Mouse (Mus musculus) telencephalon, adult 2 months (tissue): Measurements from ENCODE around the gene Hspa4.
"Not testable (repeated sequence)": the region's sequence is repeated elsewhere in the genome, so short reads cannot be mapped to it uniquely, and the experiment has no call there.

Source experiments
- DNase-seq: peaks from one replicate; pipeline ENCODE4 v3.0.0-alpha.2; 2011; ENCODE audit warnings: low read depth, low spot score

Hspa4 gene

DNA sequence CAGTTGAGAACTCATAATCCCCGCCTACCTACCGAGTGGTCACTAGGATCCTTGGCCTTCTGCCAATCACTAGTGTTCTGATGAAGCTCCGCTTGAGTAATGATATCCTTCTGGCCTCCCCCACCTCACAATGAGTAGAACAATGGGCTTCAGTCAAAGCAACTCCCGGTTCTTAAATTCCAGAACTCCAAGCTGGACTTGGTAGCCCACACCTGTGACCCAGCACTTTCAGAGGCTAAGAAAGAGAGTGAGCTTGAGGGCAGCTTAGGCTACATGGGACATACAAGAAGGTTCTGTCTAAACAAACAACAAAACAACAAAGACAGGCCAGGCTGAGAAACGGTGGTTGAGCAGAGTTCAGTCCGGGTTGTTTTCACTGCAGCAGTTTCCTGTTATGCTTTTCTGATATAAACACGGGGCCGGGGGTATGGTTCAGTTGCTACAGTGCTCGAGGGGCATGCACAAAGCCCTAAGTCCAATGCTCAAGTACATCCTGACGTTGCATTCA, 7.4 kb upstream of the Hspa4 start:
- DNase-seq: no peak

DNA sequence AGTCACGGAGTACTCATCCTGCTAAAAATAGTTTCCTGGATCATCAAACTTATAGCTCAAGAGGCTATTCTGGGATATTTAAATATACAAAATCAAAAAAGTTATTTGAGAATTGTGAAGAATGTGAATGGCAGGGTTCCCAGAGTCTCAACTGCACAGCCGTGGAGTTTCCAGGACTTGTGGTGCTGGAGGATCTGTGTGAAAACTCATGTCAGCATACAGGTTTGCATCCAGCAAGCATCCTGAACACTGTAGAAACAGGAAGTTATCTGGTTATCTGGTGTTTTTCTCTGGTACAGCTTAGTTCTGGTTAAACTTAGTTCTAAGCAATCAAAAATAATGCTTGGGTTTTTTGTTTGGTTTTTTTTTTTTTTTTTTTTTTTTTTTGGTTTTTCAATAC, 6.7 kb upstream of the Hspa4 start:
- DNase-seq: no peak

DNA sequence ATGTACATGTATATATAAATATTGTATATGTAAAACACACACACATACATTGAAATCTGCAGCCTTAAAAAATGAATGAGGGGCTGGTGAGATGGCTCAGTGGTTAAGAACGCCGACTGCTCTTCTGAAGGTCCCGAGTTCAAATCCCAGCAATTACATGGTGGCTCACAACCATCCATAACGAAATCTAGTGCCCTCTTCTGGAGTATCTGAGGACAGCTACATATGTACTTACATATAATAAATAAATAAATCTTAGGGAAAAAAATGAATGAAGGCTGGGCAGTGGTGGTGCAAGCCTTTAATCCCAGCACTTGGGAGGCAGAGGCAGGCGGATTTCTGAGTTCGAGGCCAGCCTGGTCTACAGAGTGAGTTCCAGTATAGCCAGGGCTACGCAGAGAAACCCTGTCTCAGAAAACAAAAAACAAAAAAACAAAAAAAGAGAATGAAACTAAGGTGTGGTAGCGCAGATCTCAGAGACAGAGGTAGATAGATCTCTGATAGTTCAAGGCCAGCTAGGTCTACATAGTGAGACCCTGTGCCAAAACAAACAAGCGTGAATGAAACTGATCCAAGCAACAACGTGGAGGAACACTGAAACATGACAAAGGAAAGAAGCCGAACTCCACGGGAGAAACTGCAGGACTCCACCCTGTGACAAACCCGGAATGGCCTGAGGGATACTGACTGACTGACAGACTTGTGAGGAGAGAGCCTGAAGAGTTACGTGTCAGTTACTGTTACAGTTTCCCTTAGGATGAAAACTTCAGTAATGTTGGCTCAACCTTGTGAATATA, 4.0 kb upstream of the Hspa4 start:
- no peak for DNase-seq

DNA sequence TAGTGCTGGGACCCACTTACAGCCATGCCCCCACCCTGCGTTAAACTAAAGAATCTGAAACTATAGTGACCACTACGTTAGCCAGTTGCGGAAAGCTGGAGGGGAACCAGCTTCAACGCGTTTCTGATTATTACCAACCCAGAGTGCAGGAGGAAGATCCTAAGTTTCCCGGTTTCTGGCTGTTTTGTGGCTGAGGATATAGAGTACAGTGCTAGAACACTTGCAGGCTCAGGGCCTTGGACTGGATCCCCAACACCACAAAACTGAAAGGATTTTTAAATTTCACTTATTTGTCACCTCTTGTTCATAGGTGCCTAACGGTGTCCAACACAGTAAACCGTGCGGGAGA, 884 bp upstream of the Hspa4 start:
- no peak for DNase-seq

DNA sequence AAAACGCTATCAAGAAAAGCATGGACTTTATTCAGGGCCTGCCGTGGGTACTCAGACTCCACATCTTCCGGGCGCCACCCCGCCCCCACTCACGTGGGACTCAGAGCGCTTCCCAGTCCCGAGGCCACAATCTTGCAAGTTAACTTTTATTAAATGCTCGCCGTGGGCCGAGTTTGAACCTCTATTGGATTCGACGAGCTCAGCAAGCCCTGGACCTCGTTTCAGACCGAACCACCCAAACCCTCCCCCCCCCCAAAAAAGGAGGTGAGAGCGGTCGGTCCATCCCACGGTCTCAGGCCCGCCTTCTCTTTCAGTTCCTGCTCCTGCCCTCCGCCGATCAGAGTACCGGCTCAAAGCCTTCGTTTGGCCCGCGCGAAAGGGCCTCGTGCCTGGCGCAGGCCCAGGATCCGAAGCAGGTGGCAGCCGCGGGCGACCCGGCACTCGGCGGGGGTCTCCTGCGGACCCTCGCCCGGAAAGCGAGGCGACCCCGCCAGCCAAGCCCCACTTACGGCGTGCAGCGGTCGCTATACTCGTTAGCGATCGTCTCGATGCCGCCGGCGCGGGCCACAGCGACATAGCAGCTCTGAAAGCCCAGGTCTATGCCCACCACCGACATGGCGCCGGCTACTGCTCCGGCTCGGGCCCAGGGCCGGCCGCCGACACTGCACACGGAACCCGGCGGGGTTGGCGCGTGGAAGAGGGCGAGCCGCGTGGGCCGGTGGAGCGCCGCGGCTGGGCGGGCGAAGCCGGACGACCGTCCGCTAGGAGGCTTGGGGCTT, 517 bp downstream of the Hspa4 start:
- DNase-seq: no peak

DNA sequence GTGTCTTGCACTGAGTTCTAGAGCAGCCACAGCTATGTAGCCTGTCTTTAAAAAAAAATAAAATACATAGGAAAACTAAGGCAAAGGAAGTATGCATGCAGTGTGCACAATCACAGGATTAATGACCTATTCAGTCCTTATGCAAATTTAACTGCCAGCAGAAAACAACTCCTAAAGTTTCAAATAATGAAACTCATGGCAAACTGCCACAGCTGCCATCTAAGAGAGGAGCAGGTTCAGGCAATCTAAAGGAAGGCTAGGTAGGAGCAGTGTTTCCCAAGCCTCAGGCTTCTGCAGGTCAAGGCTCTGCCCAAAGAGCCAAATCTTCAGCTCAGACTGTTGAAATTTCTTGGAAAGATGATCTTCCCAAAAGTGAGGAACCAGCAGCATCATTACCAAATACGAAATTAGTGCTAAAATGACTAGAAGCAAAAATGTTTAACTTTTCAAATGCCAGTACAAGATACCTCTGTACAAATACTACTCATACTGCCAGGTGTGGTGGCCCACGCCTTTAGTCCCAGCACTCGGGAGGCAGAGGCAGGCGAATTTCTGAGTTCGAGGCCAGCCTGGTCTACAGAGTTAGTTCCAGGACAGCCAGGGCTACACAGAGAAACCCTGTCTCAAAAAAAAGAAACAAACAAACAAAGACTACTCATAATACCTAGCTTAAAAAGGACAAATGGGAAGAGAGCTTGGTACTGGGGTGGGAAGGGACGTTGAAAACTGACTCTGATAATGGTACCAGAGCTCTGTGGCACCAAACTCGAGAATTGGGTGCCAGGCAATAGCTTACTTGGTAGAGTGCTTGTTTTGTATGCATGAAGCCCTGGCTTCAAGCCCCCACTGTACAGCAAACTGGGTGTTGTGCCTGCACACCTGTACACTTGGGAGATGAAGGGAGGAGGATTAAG, 2.1 kb downstream of the Hspa4 start:
- DNase-seq: no peak

DNA sequence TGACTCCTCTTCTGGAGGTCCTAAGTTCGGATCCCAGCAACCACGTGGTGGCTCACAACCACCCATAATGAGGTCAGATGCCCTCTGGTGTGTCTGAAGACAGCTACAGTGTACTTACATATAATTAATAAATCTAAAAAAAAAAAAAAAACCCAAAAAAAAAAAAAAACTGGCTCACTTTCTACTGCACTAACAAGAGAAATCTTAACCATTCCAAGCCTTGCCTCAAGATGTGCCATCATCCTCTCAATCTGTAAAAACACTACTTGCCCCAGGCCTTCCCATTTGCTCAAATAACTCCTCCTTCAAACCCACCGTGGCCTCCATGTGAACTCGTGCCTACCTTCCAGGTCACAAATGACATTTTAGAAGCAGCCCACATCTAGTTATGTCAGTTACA, 3.4 kb downstream of the Hspa4 start:
- no peak for DNase-seq

DNA sequence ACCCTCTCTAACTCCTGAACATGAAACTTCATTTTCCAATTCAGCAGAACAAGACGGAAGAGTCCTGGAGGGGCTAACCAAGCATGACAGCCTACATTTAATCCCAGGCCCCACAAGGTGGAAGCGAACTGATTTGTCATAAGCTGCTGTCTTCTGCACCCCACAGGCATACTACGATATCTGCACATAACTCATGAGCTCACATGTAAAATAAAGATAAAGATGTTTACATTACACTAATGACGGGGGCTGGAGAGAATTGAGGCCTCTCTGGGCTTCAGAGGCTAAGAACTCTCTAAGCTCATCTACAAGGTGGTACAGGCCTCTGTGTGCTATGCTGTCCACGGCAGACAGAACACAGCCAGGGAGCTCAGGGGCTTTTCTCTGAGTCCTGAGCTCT, 5.8 kb downstream of the Hspa4 start:
- DNase-seq: no peak

DNA sequence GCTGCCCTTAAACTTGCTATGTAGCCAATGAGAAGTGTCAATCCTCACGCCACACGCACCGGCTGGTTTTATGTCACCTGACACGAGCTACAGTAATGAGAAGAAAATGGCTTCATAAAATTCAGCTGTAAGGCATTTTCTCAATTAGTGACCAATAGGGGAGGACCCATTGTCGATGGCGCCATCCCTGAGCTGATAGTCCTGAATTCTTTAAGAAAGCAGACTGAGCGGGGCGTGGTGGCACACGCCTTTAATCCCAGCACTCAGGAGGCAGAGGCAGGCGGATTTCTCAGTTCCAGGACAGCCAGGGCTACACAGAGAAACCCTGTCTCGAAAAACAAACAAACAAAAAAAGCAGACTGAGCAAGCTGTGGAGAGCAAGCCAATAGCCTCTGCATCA, 9.4 kb downstream of the Hspa4 start:
- no peak for DNase-seq

DNA sequence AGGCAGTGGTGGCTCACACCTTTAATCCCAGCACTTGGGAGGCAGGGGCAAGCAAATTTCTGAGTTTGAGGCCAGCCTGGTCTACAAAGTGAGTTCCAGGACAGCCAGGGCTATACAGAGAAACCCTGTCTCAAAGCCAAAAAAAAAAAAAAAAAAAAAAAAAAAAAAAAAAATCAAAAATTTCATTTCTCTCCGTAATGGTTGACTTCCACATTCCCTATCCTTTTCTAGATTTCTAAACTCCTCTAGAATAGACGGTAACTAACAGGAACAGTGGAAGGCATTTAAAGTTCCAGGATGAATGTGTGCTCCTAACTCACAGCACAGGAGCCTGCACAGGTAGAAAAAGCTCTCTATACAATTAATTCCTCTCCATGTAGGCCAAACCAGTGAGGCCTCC, 10.1 kb downstream of the Hspa4 start:
- not testable (repeated sequence) for DNase-seq

DNA sequence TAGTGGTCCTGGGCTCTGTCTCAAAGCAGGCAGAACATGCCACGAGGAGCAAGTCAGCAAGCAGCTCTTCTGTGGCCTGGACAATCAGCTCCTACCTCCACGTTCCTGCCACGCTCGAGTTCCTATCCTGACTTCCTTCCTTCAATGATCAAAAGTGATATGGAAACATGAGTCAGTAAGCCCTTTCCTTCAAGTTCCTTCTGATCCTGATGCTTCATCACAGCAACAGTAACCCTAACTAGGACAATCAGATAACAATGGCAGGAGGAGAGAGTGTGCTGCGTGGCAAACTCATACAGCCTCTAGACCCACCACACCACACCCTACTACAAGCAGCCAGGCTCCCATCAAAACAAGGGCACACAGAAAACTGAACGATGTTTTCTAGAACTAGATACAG, 14.4 kb downstream of the Hspa4 start:
- no peak for DNase-seq

DNA sequence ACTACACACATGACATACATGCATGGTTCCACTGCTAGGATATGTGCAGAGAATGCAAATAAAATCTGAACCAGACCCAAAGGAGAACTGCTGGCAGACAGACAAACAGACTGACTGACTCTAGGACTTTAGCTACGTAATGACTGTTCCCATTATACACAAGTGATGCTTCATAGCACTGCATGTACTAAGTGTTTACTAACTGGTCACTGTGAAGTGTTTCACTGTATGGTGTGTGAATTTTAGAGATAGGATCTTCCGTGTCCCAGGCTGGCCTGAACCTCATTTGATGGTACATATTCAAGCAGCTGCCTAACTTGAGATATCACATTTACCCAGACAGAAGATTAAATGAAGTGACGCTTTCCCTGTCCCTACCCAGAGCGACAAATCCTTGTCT, 21.8 kb downstream of the Hspa4 start:
- DNase-seq: no peak

DNA sequence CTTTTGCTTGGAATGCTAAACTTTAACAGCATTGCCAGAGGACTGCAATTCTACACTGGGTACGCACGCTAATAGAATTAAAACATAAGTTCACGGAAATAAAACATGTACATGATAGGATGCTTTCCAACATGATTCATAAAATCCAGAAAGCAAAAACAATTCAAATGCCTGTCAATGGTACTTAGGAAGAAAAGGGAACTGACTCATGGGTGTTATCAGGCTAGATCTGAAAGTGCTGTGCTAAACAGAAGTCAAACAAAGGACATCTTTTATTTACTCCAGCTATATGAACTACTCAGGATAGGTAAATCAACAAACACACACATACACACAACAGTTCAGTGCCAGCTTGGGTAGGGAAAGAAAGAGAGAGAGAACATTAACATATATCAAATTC, 24.9 kb downstream of the Hspa4 start:
- no peak for DNase-seq

DNA sequence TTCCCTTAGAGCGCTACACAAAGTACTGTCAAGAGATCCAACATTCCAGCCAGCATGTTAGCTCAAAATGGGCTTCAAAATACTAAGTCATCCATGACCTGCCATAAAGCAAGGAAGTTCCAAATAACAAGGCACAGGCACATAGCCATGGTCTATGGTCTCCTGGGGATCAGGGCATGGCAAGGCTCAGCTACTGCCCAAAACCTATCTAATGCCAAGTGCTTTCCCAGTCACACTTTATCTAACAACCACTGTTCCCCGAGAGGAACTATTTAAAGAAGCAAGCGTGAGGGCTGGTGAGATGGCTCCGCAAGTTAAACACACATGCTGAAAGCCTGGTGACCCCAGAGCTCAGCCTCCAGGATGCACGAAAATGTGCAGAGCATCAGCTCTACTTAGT, 26.9 kb downstream of the Hspa4 start:
- DNase-seq: no peak

DNA sequence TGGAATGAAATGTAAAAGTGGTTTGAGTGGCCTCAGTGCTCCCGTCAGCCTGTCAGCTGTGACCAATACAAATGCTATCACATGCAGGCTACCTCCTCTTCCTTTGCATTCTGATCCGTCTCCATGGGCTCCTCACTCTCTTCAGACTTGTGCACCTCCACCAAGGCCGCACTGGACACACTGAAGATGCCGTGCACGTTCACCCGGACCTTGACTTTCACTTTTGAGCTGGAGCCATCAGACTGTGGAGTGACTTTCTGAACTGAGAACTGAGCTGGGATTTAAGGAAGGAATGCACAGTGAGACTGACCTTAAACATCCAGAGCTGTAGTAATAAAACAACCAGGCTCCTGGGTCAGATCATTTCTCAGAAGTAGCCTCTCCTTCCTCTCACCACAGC, 30.7 kb downstream of the Hspa4 start:
- DNase-seq: no peak

DNA sequence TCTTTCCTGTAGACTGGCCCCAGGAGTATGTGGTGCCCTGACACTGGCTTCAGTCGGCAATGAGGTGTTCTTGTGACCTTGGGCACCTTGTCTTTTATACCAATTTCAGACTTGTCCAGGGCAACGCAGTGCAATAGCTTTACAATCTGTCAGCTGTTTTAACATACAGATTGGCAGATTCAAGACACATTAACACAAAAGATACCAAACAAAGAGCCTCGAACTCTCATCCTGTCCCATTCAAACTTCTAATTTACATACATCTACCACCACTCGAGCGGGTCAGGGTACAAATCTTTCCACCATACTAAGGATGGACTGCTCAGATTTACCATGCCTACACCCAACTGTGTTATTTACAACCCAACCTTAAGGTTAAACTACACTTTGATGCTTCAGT, 39.7 kb downstream of the Hspa4 start:
- no peak for DNase-seq

DNA sequence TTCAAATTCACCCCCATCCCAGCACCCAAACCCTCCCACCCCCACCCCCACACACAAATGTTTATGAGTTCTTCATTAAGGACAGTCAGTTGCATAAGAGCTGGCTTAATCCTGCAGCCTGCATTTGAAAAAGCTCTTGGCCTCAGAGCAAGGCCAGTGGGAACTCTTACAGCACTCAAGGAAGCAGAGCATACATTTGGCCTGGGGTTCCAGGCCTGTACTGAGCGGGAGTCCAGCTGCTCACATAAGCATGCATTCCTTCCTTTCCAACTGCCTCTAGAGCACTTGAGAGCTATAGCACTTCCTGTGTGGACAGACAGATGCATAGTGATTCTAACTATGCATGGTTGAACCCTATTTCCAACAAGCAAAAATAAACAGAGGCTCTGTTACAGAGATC, 40.2 kb downstream of the Hspa4 start:
- no peak for DNase-seq

DNA sequence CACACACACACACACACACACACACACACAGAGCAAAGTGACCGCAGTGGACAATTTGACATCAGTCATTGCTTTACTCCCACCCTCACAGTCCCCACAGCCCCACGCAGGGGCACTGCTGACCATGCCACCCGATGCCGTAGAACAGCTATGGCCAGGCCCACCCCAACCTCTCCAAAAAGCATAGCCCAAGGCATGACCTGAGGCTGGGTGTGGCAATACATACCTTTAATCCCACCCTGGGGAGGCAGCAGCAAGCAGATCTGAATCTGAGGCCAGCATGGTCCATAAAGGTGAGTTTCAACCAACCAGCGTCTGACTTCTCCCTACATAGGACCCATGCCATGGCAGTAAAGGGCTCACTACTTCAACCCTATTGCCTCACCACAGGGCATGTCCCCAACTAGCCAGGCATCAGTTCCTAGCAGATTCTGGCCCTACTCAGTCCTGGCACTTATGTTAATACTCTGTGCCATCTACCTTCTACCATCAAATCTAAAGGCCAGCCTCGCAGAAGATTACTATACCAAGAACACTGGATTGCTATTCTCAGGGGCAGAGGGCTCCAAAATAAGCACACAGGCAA, 41.1 kb downstream of the Hspa4 start:
- DNase-seq: no peak

DNA sequence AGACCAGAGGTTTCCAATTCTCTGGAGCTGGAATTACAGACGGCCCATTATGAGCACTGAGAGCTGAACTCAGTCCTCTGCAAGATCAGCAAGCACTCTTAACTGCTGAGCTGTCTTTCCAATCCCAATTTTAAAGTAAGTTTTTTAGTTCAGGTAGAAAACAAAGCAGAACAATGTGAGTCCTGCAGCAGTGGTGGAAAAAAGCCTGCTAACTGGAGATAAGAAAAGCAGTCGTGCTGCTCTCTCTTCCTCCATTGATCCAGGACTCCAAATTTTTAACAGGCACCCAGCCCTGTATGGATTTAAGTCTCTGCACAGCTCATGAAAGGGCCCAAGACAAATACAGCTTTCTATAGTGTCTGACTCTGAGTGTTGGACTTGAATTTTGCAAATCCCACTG, 43.3 kb downstream of the Hspa4 start:
- no peak for DNase-seq

DNA sequence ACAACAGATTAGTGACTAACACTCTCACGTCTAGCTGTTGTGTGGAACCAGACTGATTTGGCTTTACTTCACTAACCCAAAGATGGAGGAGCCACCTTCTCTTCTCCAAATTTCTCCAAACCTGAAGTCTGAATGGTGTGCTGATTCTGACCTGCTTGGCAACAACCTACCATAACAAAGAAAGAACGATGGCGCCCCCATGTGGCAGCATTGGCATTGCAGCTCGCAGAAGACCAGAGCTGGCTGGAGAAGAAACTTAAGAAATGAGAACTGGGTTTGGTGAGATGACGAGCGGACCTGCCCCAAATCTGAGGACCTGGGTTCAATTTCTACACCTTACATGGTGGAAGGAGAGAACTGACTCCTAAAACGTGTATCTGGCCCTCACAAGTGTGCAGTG, 45.3 kb downstream of the Hspa4 start:
- DNase-seq: peak; percentile 49

DNA sequence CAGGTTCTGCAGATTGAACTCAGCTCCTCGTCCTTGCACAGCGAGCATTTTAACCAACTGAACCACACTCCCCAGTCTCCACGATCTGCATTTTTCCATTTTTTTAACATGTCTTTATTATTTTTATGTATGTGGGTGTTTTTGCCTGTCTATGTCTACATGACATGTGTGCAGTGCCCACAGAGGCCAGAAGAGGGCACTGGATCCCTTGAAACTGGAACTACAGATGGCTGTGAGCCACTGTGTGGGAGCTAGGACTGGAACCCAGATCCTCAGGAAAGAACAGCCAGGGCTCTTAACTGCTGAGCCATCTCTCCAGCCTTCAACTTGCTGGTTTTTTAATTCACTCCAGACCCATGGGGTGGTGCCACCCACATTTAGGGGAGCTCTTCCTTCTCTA, 45.8 kb downstream of the Hspa4 start:
- DNase-seq: no peak
